Mouse (Mus musculus) heart, postnatal 4 days (tissue): Measurements from ENCODE around the gene Samd5. TPM values are rescaled to one million over a fixed set of nuclear protein-coding genes. Genes with fewer than 3 reads are reported as not detected.
A peak's percentile ranks its signal among the peaks of the same experiment; 100 is the strongest.

ENCODE experiments used
- DNase-seq: peaks from one replicate; pipeline ENCODE4 v3.0.0; 2021
- total RNA-seq, 2 experiments: library from RNA; stranded (reverse); gene quantifications; 2 replicates each; pipeline ENCODE4 v1.2.3; 2021

The Samd5 gene
- total RNA-seq, 2 experiments from 2014 or later: 14.3 to 14.7 TPM

- DNase-seq: no peak
Measured at GRCm38 (mm10) chr10:9650050-9650825, 24.8 kb downstream of the Samd5 start.

GRCm38 (mm10) chr10:9648464-9648863 is 26.5 kb downstream of the Samd5 start:
- no peak for DNase-seq

- DNase-seq: no peak
Measured at GRCm38 (mm10) chr10:9647741-9648140, 27.3 kb downstream of the Samd5 start.

- DNase-seq: no peak
Measured at GRCm38 (mm10) chr10:9646391-9646790, 28.6 kb downstream of the Samd5 start.

GRCm38 (mm10) chr10:9643531-9643930 is 31.5 kb downstream of the Samd5 start:
- no peak for DNase-seq

- DNase-seq: peak; percentile 50
Measured at GRCm38 (mm10) chr10:9642077-9642476, 32.9 kb downstream of the Samd5 start.

- DNase-seq: no peak
Measured at GRCm38 (mm10) chr10:9640678-9641077, 34.3 kb downstream of the Samd5 start.

GRCm38 (mm10) chr10:9640056-9640455 is 35.0 kb downstream of the Samd5 start:
- DNase-seq: no peak

- no peak for DNase-seq
Measured at GRCm38 (mm10) chr10:9625356-9625755, 49.7 kb downstream of the Samd5 start.

- DNase-seq: no peak
Measured at GRCm38 (mm10) chr10:9621926-9622688, 52.9 kb downstream of the Samd5 start.

- no peak for DNase-seq
Measured at GRCm38 (mm10) chr10:9621055-9621454, 54.0 kb downstream of the Samd5 start.

GRCm38 (mm10) chr10:9615009-9615408 is 60.0 kb downstream of the Samd5 start:
- DNase-seq: no peak

GRCm38 (mm10) chr10:9608854-9609253 is 66.2 kb downstream of the Samd5 start:
- DNase-seq: no peak

GRCm38 (mm10) chr10:9607155-9607554 is 67.9 kb downstream of the Samd5 start:
- DNase-seq: no peak

GRCm38 (mm10) chr10:9605635-9606034 is 69.4 kb downstream of the Samd5 start:
- DNase-seq: peak; percentile 47

- no peak for DNase-seq
Measured at GRCm38 (mm10) chr10:9603290-9603689, 71.7 kb downstream of the Samd5 start.

- peak; percentile 71 for DNase-seq
Measured at GRCm38 (mm10) chr10:9602845-9603244, 72.2 kb downstream of the Samd5 start.

- DNase-seq: no peak
Measured at GRCm38 (mm10) chr10:9602389-9602788, 72.6 kb downstream of the Samd5 start.

GRCm38 (mm10) chr10:9596228-9596627 is 78.8 kb downstream of the Samd5 start:
- DNase-seq: no peak

- DNase-seq: no peak
Measured at GRCm38 (mm10) chr10:9594666-9595065, 80.3 kb downstream of the Samd5 start.

GRCm38 (mm10) chr10:9590606-9591005 is 84.4 kb downstream of the Samd5 start:
- DNase-seq: no peak

- no peak for DNase-seq
Measured at GRCm38 (mm10) chr10:9586328-9586727, 88.7 kb downstream of the Samd5 start.

GRCm38 (mm10) chr10:9579374-9579773 is 95.6 kb downstream of the Samd5 start:
- no peak for DNase-seq

- DNase-seq: peak; percentile 80
Measured at GRCm38 (mm10) chr10:9575605-9576004, 99.4 kb downstream of the Samd5 start.
